Mouse (Mus musculus) heart, postnatal 0 days (tissue): ENCODE results near the gene Tinagl1. TPM values are rescaled to one million over a fixed set of nuclear protein-coding genes. Genes with fewer than 3 reads are reported as not detected.

Source experiments
- ATAC-seq: fragments of 200-750 bp; cut with Nextera tagmentation; 2 replicates; pipeline ENCODE4 v1.8.0; 2017; ENCODE audit warnings: low read depth, moderate number of reproducible peaks, moderate library complexity; ENCODE audit not compliant: insufficient read depth
- DNase-seq: peaks from one replicate; pipeline ENCODE4 v3.0.0-alpha.2; 2016; ENCODE audit warnings: low spot score
- H3K27ac ChIP-seq: fragments of 300-500 bp; sonication (generic); 2 replicates; pipeline ENCODE4 v1.5.1; 2014; ENCODE audit warnings: low read depth, mild to moderate bottlenecking
- H3K27me3 ChIP-seq: fragments of 300-500 bp; sonication (generic); 2 replicates; pipeline ENCODE4 v1.6.1; 2014; ENCODE audit warnings: low read length, mixed read lengths; ENCODE audit not compliant: control insufficient read depth, insufficient read depth
- H3K36me3 ChIP-seq: fragments of 300-500 bp; sonication (generic); replicated peaks from 2 replicates; pipeline ENCODE4 v1.6.1; 2014; ENCODE audit warnings: low read length, mixed read lengths; ENCODE audit not compliant: control insufficient read depth, insufficient read depth
- H3K4me1 ChIP-seq: fragments of 300-500 bp; sonication (generic); 2 replicates; pipeline ENCODE4 v1.6.1; 2014; ENCODE audit warnings: antibody characterized with exemption; ENCODE audit not compliant: control insufficient read depth, insufficient read depth
- H3K4me2 ChIP-seq: fragments of 300-500 bp; sonication (generic); 2 replicates; pipeline ENCODE4 v1.6.1; 2014; ENCODE audit warnings: low read depth, mild to moderate bottlenecking, low read length, moderate library complexity
- H3K4me3 ChIP-seq: fragments of 300-500 bp; sonication (generic); 2 replicates; pipeline ENCODE4 v1.5.1; 2014; ENCODE audit warnings: low read depth, low read length
- H3K9ac ChIP-seq: fragments of 300-500 bp; sonication (generic); replicated peaks from 2 replicates; pipeline ENCODE4 v1.6.1; 2014; ENCODE audit warnings: low read depth, low read length, mixed read lengths
- H3K9me3 ChIP-seq: fragments of 300-500 bp; sonication (generic); replicated peaks from 2 replicates; pipeline ENCODE4 v1.6.1; 2016; ENCODE audit warnings: low read length; ENCODE audit not compliant: control insufficient read depth
- CTCF ChIP-seq: IDR thresholded peaks from 2 replicates; pipeline ENCODE4 v1.5.1; 2016; ENCODE audit warnings: antibody characterized with exemption, control low read depth, low read depth
- EP300 ChIP-seq: IDR thresholded peaks from 2 replicates; pipeline ENCODE4 v1.6.1; 2016; ENCODE audit warnings: antibody characterized with exemption, low read depth
- WGBS: fragments of 180-500 bp; shearing (Covaris S2); extraction: QIAGEN DNeasy Blood & Tissue Kit; methylation state at CpG from one replicate; pipeline ENCODE4 v1.1.7; 2014; 5-methylcytosine and 5-hydroxymethylcytosine counted together
- polyA plus RNA-seq: library from polyadenylated mRNA; unstranded; fragments of >200 nt; fragmentation: Nextera tagmentation; extraction: Ambion mirVana; gene quantifications from 2 replicates; pipeline ENCODE4 v1.2.1, GENCODE M21; 2015
- total RNA-seq: library from RNA; depleted of rRNA; stranded (reverse); fragments of >200 nt; gene quantifications from 2 replicates; pipeline ENCODE4 v1.2.3, GENCODE M21; 2014; ENCODE audit warnings: low replicate concordance

Tinagl1 gene
- total and polyA plus RNA-seq, 2 experiments from 2014 or later: 61.3 to 168 TPM

GRCm38 (mm10) chr4:130141786-130142185, 33.1 kb downstream of the Tinagl1 start:
- TF ChIP-seq CTCF: no peak
- TF ChIP-seq EP300: no peak
- no peak overlapping the region for H3K4me3 ChIP-seq
- peaks cover 40% of the 10 kb centered on the region for H3K27me3 ChIP-seq
- 37% methylated on average over 3 of the region's 3 CpGs for WGBS
- ATAC-seq (no peak), DNase-seq (no peak)
- H3K4me2 ChIP-seq: no peak overlapping the region
- no peaks in the 10 kb centered on the region for H3K36me3 ChIP-seq
- no peak overlapping the region for H3K9ac ChIP-seq
- peaks cover 6% of the 10 kb centered on the region for H3K4me1 ChIP-seq
- no peak overlapping the region for H3K27ac ChIP-seq
- H3K9me3 ChIP-seq: no peaks in the 10 kb centered on the region

- WGBS: 44% methylated on average over 9 of the region's 9 CpGs
- Histone ChIP-seq H3K4me1 (peaks cover 6% of the 10 kb centered on the region), H3K4me2 (no peak overlapping the region), H3K27ac (no peak overlapping the region), H3K36me3 (no peaks in the 10 kb centered on the region), H3K9me3 (no peaks in the 10 kb centered on the region), H3K4me3 (no peak overlapping the region), H3K9ac (no peak overlapping the region), H3K27me3 (peaks cover 45% of the 10 kb centered on the region)
- DNase-seq (no peak), ATAC-seq (no peak)
- TF ChIP-seq EP300 (no peak), CTCF (no peak)
These were observed 33.9 kb downstream of the Tinagl1 start for GRCm38 (mm10) chr4:130140992-130141402.

- peaks cover 6% of the 10 kb centered on the region for H3K4me1 ChIP-seq
- 4% methylated on average over 15 of the region's 15 CpGs for WGBS
- TF ChIP-seq EP300: no peak
- no peak for TF ChIP-seq CTCF
- ATAC-seq (no peak), DNase-seq (no peak)
- peaks cover 45% of the 10 kb centered on the region for H3K27me3 ChIP-seq
- H3K4me3 ChIP-seq: peak within 1 kb of the TSS; percentile 36
- H3K4me2 ChIP-seq: peak within 1 kb of the TSS; percentile 48
- H3K9me3 ChIP-seq: no peaks in the 10 kb centered on the region
- no peaks in the 10 kb centered on the region for H3K36me3 ChIP-seq
- no peak within 1 kb of the TSS for H3K9ac ChIP-seq
- H3K27ac ChIP-seq: no peak within 1 kb of the TSS
These were observed 35.8 kb downstream of the Tinagl1 start, which contains the start of gene Hcrtr1 for GRCm38 (mm10) chr4:130139214-130139492. Hcrtr1 (minus strand) TSS chr4:130139359.

- peaks cover 6% of the 10 kb centered on the region for H3K4me1 ChIP-seq
- peak overlapping the region; percentile 48 for H3K4me2 ChIP-seq
- DNase-seq (peak; percentile 42), ATAC-seq (peak; percentile 80)
- peak overlapping the region; percentile 36 for H3K4me3 ChIP-seq
- H3K27ac ChIP-seq: no peak overlapping the region
- H3K9ac ChIP-seq: no peak overlapping the region
- H3K27me3 ChIP-seq: peaks cover 45% of the 10 kb centered on the region
- WGBS: 2% methylated on average over 54 of the region's 57 CpGs
- H3K9me3 ChIP-seq: no peaks in the 10 kb centered on the region
- TF ChIP-seq EP300 (no peak), CTCF (peak; percentile 89)
- no peaks in the 10 kb centered on the region for H3K36me3 ChIP-seq
These were observed 36.3 kb downstream of the Tinagl1 start for GRCm38 (mm10) chr4:130138441-130139213.

- TF ChIP-seq CTCF: no peak
- no peak for TF ChIP-seq EP300
- Histone ChIP-seq H3K9ac (no peak overlapping the region), H3K27ac (no peak overlapping the region), H3K9me3 (no peaks in the 10 kb centered on the region), H3K4me1 (no peaks in the 10 kb centered on the region), H3K4me2 (no peak overlapping the region), H3K36me3 (peaks cover 2% of the 10 kb centered on the region), H3K27me3 (peaks cover 17% of the 10 kb centered on the region), H3K4me3 (no peak overlapping the region)
- WGBS: 42% methylated on average over 6 of the region's 6 CpGs
- ATAC-seq (no peak), DNase-seq (no peak)
These were observed 41.5 kb downstream of the Tinagl1 start for GRCm38 (mm10) chr4:130133399-130133798.
